Comparison of ENCODE assay signal across 12 mouse cellular contexts in the genomic region with DNA sequence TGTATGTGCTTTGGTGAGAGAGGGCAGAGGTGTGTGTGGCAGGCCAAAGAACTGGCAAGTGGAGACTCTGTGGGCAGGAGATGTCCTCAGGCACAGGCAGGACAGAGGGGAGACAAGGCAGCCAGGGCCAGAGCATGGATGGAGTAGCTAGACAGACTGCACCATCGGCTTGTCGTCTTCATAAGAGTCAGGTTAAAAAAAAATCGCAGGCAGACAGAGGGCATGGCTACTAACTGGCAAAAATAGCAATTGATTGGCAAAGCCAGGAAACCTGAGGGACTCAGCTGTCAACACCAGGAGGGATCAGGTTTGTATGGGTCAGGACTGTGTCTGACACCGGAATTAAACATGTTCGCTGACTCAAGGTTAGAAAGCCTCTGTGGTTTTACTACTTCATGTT. TPM values are rescaled to one million over a fixed set of nuclear protein-coding genes. Genes with fewer than 3 reads are reported as not detected.
DNase-seq lines count a peak whose midpoint lies in the region; ATAC-seq and TF ChIP-seq lines count a peak whose summit lies in the region.
"Had no signal": no experiment of that assay in that cellular context is flagged by ENCODE, and none has a peak within 500 bp of the region (broad histone marks: within the 10 kb centered on the region; RNA-seq: fewer than 3 reads in every experiment).

No protein-coding gene starts in this region.

- peaks cover 29% of the 10 kb centered on the region for H3K4me1 ChIP-seq in hindbrain, embryonic 10.5 days (replicated peaks)
- peaks cover 7% of the 10 kb centered on the region for H3K4me1 ChIP-seq in hindbrain, embryonic 11.5 days (replicated peaks; ENCODE audit: control insufficient read depth, insufficient read depth, low read length)
- H3K4me1 ChIP-seq in hindbrain, postnatal 0 days (ENCODE audit: insufficient read depth, low read length), result no peaks in the 10 kb centered on the region

- DNase-seq in cerebellum, adult 11-12 months, result peak; percentile 52
- DNase-seq in cerebellum, postnatal 4 days (ENCODE audit: low spot score in 2 of 2), result no peak
- DNase-seq in hindbrain, embryonic 10.5 days (ENCODE audit: low spot score), result no peak
- no peak for DNase-seq in hindbrain, embryonic 11.5 days (ENCODE audit: low spot score)
- peak; percentile 30 for DNase-seq in fibroblast of lung, adult 2 months (ENCODE audit: low read depth)
- DNase-seq in hindbrain, postnatal 0 days (ENCODE audit: low spot score), result no peak
- DNase-seq in ovary, postnatal 10 days (ENCODE audit: low spot score), result no peak
- DNase-seq: kidney, postnatal 4 days had no signal

- WGBS in hindbrain, embryonic 10.5 days, result 55% methylated on average over 5 of the region's 5 CpGs
- WGBS in hindbrain, embryonic 11.5 days, result 53% methylated on average over 5 of the region's 5 CpGs
- 65% methylated on average over 5 of the region's 5 CpGs for WGBS in hindbrain, postnatal 0 days

- H3K9ac ChIP-seq in hindbrain, embryonic 11.5 days (ENCODE audit: low read depth, low read length), result no peak overlapping the region
- 0 out of 2 replicates have a peak overlapping the region, but pooled peaks have one; percentile 13 for H3K9ac ChIP-seq in hindbrain, postnatal 0 days (replicated peaks; ENCODE audit: low read length)
- H3K9ac ChIP-seq: stomach, embryonic 15.5 days had no signal

- 0 out of 2 replicates have a peak overlapping the region, but pooled peaks have one; percentile 80 for H3K27ac ChIP-seq in hindbrain, embryonic 10.5 days
- no peak overlapping the region for H3K27ac ChIP-seq in hindbrain, embryonic 11.5 days (ENCODE audit: low read depth, low read length)
- no peak overlapping the region; the same call in 1 of the 2 replicates for H3K27ac ChIP-seq in hindbrain, postnatal 0 days
- H3K27ac ChIP-seq: stomach, embryonic 15.5 days had no signal

- H3K4me2 ChIP-seq in hindbrain, embryonic 11.5 days (replicated peaks; ENCODE audit: low read depth, low read length), result no peak overlapping the region
- H3K4me2 ChIP-seq in hindbrain, postnatal 0 days (ENCODE audit: low read depth, low read length), result no peak overlapping the region

- H3K36me3 ChIP-seq in hindbrain, embryonic 10.5 days, result no peaks in the 10 kb centered on the region
- no peaks in the 10 kb centered on the region for H3K36me3 ChIP-seq in hindbrain, embryonic 11.5 days (ENCODE audit: control insufficient read depth, insufficient read depth, low read length)
- H3K36me3 ChIP-seq in hindbrain, postnatal 0 days (ENCODE audit: insufficient read depth, low read length), result no peaks in the 10 kb centered on the region; the same call in 1 of the 2 replicates
- H3K36me3 ChIP-seq: G1E; stomach, embryonic 15.5 days had no signal

- no peak for ATAC-seq in hindbrain, embryonic 11.5 days (ENCODE audit: low FRiP score)
- ATAC-seq in hindbrain, postnatal 0 days, result no peak
- no peak for ATAC-seq in megakaryocyte-erythroid progenitor cell, adult 5-6 weeks (replicated peaks; ENCODE audit: low FRiP score, low TSS enrichment, poor library complexity, severe bottlenecking)
- ATAC-seq: activated CD4-positive, CD25-positive, alpha-beta regulatory T cell, adult 4 months had no signal

- peaks cover 12% of the 10 kb centered on the region for H3K27me3 ChIP-seq in hindbrain, embryonic 10.5 days (ENCODE audit: insufficient read depth, poor library complexity, severe bottlenecking)
- no peaks in the 10 kb centered on the region; the same call in 1 of the 2 replicates for H3K27me3 ChIP-seq in hindbrain, embryonic 11.5 days (ENCODE audit: control insufficient read depth, insufficient read depth, low read length)
- no peaks in the 10 kb centered on the region for H3K27me3 ChIP-seq in hindbrain, postnatal 0 days (ENCODE audit: insufficient read depth, low read length)
- H3K27me3 ChIP-seq: stomach, embryonic 15.5 days had no signal

- TF ChIP-seq CTCF in hindbrain, postnatal 0 days (IDR thresholded peaks at IDR 0.05; ENCODE audit: low read depth), result no peak

- no peaks in the 10 kb centered on the region for H3K9me3 ChIP-seq in hindbrain, embryonic 10.5 days
- no peaks in the 10 kb centered on the region for H3K9me3 ChIP-seq in hindbrain, embryonic 11.5 days (ENCODE audit: control insufficient read depth, low read length)
- H3K9me3 ChIP-seq in hindbrain, postnatal 0 days (ENCODE audit: low read length), result no peaks in the 10 kb centered on the region
- H3K9me3 ChIP-seq: stomach, embryonic 15.5 days had no signal

- H3K4me3 ChIP-seq in hindbrain, embryonic 10.5 days, result no peak overlapping the region
- no peak overlapping the region for H3K4me3 ChIP-seq in hindbrain, embryonic 11.5 days (ENCODE audit: low read depth, low read length)
- no peak overlapping the region for H3K4me3 ChIP-seq in hindbrain, postnatal 0 days (ENCODE audit: low read length)

RNA-seq across cellular contexts. Expression of gene Bhlhe41, which starts 10.6 kb away (rescaled TPM):
- polyA plus RNA-seq in hindbrain, embryonic 10.5 days (2016; fragmentation: Nextera tagmentation; extraction: Ambion mirVana), result 1.2 TPM in 2 replicates
- polyA plus RNA-seq in hindbrain, embryonic 11.5 days (2014; fragmentation: Nextera tagmentation; extraction: Ambion mirVana), result 1.5 and 1.8 TPM in 2 replicates
- total RNA-seq in hindbrain, postnatal 0 days (2014; rRNA removed), result 4.9 and 6.8 TPM in 2 replicates
- polyA plus RNA-seq in hindbrain, postnatal 0 days (2015; fragmentation: Nextera tagmentation; extraction: Ambion mirVana), result 9.4 TPM in 2 replicates
- total RNA-seq in megakaryocyte-erythroid progenitor cell, adult 5-6 weeks (2014; fragmentation: Nextera tagmentation), result not detected in 2 replicates
- 0.19 TPM in 1 of 2 replicates, not detected in the other for total RNA-seq in megakaryocyte-erythroid progenitor cell, adult 5-6 weeks (2017)
- polyA plus RNA-seq: G1E had no signal

Comparison
In these comparisons a context has a peak if more than half of its experiments do, and no peak if none do; other contexts are left out.
1. DNase-seq: peak in cerebellum, adult 11-12 months (single experiment) and fibroblast of lung, adult 2 months (single experiment); none in cerebellum, postnatal 4 days (0 of 2), hindbrain, embryonic 10.5 days (single experiment), hindbrain, embryonic 11.5 days (single experiment), hindbrain, postnatal 0 days (single experiment) and ovary, postnatal 10 days (single experiment).